Mouse (Mus musculus): Measurements from ENCODE around the gene Mitd1. TPM values are rescaled to one million over a fixed set of nuclear protein-coding genes. Genes with fewer than 3 reads are reported as not detected.
A peak's percentile ranks its signal among the peaks of the same experiment; 100 is the strongest.

Gene Mitd1
- 10 to 100 TPM; 22.7 to 23.6 TPM for total RNA-seq (2021)
- long read RNA-seq, experiment 1, partial matches to known transcripts = 1 of 10 reads
- long read RNA-seq, experiment 1, other reads (novel, unspliced or antisense) = 7 of 10 reads
- long read RNA-seq, experiment 2, transcript Mitd1-201 (7 exons, 1,231 nt) = major isoform, 8 of 24 reads
- long read RNA-seq, experiment 2, partial matches to known transcripts = 5 of 24 reads
- long read RNA-seq, experiment 2, other reads (novel, unspliced or antisense) = 10 of 24 reads

DNA sequence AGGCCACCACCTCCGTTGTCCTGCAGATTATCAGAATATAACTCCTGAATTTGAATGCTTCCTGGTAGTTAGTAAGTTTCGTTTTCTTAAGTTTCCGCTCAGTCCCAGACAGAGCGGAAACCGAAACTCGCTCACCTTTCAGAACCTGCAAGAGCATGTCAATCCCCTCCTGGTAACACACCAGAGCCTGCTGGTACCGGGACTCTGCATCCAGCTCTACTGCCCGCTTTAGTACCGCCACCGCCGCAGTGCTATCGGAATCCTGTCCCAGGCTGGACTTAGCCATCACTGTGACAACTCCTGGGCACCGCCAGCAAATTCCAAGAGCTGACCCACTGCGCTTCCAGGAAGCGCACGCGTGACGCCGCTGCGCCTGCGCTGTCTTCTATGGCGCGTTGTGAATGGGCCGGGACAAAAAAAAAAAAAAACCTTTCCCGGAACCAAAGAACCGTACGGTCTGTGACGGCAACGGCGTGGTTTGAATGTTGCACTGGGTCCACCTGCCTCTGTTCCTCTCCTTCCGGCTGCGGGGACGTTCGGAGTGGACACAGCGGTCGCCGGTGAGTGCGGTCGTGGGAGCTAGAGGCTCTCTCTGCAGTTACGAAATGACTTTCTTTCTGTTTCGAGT is at the start of gene Mitd1, which contains the start of gene Mrpl30:
Gene Mitd1, minus strand, starts transcription at position 387 of the 628 bp plus-strand sequence.
Gene Mrpl30, plus strand, starts transcription at position 453 of the 628 bp plus-strand sequence.
- peak; percentile 74 to 79 for DNase-seq (ENCODE audit: low spot score in 2 of 2)

- DNase-seq (ENCODE audit: low spot score in 2 of 2) = peak; percentile 5 to 30
Observed at GRCm38 (mm10) chr1:37931806-37932205, 41.6 kb upstream of the Mitd1 start.

GRCm38 (mm10) chr1:37925971-37926370 is 35.8 kb upstream of the Mitd1 start:
- DNase-seq (ENCODE audit: low spot score in 2 of 2) = no peak

- DNase-seq (ENCODE audit: low spot score in 2 of 2) = no peak
Observed at GRCm38 (mm10) chr1:37922536-37922935, 32.3 kb upstream of the Mitd1 start.

- no peak for DNase-seq (ENCODE audit: low spot score in 2 of 2)
Observed at GRCm38 (mm10) chr1:37918096-37918495, 27.9 kb upstream of the Mitd1 start.

DNA sequence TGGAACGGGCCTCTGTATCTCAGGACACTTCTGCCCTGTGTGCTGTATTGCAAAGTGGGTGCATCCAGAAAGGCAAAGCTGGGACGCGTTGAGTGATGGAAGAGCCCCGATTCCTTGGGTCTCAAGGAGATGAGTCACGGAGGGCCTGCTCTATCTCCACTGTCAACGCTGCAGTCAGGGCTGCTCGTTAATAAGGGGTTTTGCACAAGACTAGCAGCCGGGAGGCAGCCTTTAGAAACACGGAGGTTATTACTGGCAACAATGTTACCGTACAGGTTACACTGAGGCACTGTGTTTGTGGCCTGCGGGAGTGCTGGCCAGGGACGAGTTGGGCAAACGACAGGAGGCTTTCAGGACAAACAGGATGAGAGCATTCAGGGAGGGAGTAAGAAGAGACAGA is 27.5 kb upstream of the Mitd1 start:
- no peak for DNase-seq (ENCODE audit: low spot score in 2 of 2)

DNA sequence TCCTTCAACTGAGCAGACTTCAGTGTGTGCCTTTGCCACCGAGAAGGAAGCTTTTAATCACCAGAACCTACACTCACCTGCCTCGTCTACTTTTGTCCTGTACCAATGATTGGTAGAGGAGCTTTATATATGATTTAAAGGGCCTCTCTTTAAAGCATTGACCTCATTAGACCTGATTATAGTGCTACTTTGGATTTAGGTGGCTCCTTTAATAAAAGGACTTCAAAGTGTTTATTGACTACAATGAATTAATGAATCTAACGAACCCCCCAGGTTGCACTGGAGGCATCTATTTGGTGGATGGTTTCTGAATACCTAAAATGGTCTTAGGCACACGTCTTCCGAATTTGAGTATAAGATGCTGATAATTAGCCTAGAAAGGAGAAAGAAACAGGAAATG is 26.2 kb upstream of the Mitd1 start, which contains the start of gene Lyg2:
Gene Lyg2, minus strand, starts transcription at position 101 of the 400 bp plus-strand sequence.
- DNase-seq (ENCODE audit: low spot score in 2 of 2) = no peak

GRCm38 (mm10) chr1:37912751-37913150 is 22.5 kb upstream of the Mitd1 start:
- no peak for DNase-seq (ENCODE audit: low spot score in 2 of 2)

GRCm38 (mm10) chr1:37903178-37903577 is 13.0 kb upstream of the Mitd1 start:
- no peak for DNase-seq (ENCODE audit: low spot score in 2 of 2)

DNA sequence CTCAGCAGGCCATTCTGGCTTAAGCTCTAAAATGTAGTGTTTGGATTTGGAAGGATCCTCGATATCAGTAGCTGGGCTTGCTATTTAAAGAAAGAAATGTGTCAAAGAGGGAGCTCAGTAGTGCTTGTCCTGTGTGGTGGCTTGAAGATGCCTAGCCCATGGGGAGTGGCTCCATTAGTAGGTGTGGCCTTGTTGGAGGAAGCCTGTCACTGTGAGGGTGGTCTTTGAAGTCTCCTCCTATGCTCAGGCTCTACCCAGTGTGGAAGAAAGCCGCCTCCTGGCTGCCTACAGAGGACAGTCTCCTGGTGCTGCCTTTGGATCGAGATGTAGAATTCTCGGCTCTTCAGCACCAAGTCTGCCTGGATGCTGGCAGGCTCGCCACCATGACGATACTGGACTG is 10.1 kb upstream of the Mitd1 start:
- DNase-seq (ENCODE audit: low spot score in 2 of 2) = no peak

- no peak for DNase-seq (ENCODE audit: low spot score in 2 of 2)
Observed at GRCm38 (mm10) chr1:37899816-37900215, 9.6 kb upstream of the Mitd1 start.

- DNase-seq (ENCODE audit: low spot score in 2 of 2) = no peak
Observed at GRCm38 (mm10) chr1:37894606-37895005, 4.4 kb upstream of the Mitd1 start.

DNA sequence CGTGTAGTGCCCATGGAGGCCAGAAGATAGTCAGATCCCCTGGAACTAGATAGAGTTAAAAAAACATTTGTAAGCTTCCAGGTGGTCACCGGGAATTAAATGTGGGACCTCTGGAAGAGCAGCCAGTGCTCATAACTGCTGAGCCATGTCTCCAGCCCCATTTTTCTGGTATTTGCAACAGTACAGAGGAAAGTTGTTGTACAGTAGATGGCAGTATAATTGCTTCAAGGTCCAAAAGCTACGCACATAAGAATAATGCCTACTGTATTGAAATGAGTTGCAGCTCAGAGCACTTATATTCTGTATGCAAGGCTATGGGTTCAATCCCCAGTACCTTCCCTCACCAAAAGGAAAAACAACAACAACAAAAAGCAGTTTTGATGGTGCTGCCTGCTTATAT is 1.2 kb upstream of the Mitd1 start:
- no peak for DNase-seq (ENCODE audit: low spot score in 2 of 2)

- DNase-seq (ENCODE audit: low spot score in 2 of 2) = no peak
Observed at GRCm38 (mm10) chr1:37889206-37889605, 1.0 kb downstream of the Mitd1 start.

GRCm38 (mm10) chr1:37884451-37884850 is 5.8 kb downstream of the Mitd1 start:
- no peak for DNase-seq (ENCODE audit: low spot score in 2 of 2)

DNA sequence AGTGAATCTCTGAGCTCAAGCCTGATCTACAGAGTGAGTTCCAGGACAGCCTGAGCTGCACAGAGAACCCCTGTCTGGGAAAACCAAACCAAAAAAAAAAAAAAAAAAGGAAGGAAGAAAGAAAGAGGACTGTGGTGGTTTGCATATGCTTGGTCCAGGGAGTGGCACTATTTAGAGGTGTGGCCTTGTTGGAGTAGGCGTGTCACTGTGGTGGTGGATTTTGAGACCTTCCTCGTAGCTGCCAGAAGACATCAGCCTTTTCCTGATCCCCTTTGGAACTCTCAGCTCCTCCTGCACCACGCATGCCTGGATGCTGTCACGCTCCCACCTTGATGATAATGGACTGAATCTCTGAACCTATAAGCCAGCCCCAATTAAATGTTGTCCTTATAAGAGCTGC is 6.8 kb downstream of the Mitd1 start:
- DNase-seq (ENCODE audit: low spot score in 2 of 2) = no peak

GRCm38 (mm10) chr1:37877736-37878460 is 12.3 kb downstream of the Mitd1 start:
- no peak for DNase-seq (ENCODE audit: low spot score in 2 of 2)

DNA sequence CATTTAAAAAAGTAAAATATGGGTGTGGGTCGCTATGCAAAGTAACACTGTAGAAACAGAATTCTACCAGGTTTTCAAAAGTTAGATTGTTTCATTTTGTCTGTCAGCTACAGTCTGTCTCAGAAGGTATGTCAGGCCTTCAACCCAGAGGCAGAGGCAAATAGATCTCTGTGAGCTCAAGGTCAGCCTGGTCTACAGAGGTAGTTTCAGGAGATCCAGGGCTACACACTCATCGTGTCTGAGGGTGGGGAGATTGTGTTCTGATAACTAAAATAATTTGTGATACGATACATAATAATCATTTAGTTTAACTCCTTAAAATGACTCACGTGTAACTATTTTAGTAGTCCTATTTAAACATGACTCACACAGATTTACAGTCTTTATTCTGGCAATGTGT is 17.1 kb downstream of the Mitd1 start:
- DNase-seq (ENCODE audit: low spot score in 2 of 2) = no peak

GRCm38 (mm10) chr1:37872131-37873067 is 17.8 kb downstream of the Mitd1 start:
- DNase-seq (ENCODE audit: low spot score in 2 of 2) = peak; percentile 49 to 72

DNA sequence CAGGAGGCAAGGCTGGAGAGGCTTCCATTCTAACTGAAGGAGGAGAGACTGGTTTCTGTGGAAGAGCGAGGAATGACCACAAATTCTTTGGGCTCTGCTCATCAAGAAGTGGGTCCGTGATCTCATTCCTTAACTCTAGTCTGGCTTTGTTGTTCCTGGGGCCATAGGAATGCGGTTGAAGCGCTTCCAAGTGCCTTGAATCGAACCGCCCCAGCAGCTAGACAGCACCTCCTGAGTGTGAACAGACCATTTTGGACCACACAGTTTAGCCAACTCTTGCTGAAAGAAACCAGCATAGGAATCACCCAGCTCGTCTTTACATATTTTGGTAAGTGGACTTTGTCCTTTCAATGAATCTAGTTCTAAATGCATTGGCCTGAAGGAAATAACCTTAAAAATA is 18.5 kb downstream of the Mitd1 start, which contains the start of gene Lipt1:
Gene Lipt1, plus strand, starts transcription at position 35 of the 400 bp plus-strand sequence.
- no peak for DNase-seq (ENCODE audit: low spot score in 2 of 2)

- no peak for DNase-seq (ENCODE audit: low spot score in 2 of 2)
Observed at GRCm38 (mm10) chr1:37869362-37869761, 20.8 kb downstream of the Mitd1 start.

All from adrenal gland, postnatal 4 days (tissue).